Mouse (Mus musculus): ENCODE measurements around the gene Dnmt3b. TPM values are rescaled to one million over a fixed set of nuclear protein-coding genes. Genes with fewer than 3 reads are reported as not detected.

Dnmt3b gene
- polyA plus RNA-seq, 1 experiment from 2014 or later: 17.3 TPM

DNA sequence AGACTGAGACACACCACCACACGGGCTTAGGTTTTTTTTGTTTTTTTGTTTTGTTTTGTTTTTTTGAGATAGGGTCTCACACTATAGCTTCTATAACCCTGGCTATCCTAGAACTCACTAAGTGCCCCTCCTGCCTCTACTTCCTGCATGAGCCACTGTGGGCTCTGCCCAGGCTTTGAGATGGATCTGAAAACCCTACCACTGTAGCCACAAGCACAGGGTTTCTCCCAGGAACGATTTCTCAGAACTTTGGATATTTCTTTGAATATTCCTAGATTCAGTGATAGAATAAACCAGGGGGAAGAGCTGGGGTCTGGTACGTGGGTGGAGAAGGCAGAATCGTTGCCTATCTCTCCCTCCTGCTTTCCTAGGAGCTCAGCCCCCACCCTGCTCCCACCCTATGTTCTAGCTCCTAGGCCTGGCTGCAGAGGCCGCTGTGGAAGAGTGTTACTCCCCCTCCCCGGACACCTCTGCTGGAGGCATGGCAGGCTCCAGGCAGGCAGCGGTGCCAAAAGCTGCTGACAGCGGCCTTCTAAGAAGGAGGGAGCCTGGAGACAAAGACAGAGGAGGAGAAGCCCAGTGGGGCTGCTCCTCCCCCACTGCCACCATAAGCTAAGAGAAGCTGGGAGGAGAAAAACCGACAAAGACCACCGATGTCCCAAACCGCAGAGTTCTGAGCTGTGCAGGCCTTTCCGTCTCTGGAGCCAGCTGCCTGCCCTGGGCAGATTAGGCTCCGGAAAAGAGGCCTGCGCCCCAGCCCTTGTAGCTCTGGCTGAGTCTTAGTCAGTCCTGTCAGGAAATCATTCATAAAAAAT is 38.6 kb upstream of the Dnmt3b start:
- Histone ChIP-seq H3K4me2 (replicated peaks; ENCODE audit: low read depth, low read length) (no peak overlapping the region), H3K4me1 (ENCODE audit: insufficient read depth, low read length) (peaks cover 19% of the 10 kb centered on the region), H3K27me3 (ENCODE audit: insufficient read depth, low read length) (no peaks in the 10 kb centered on the region), H3K4me3 (ENCODE audit: low read length) (no peak overlapping the region), H3K9me3 (ENCODE audit: low read length) (no peaks in the 10 kb centered on the region), H3K36me3 (ENCODE audit: insufficient read depth, low read length) (no peaks in the 10 kb centered on the region), H3K9ac (replicated peaks; ENCODE audit: low read length) (peak overlapping the region; percentile 55), H3K27ac (ENCODE audit: low read length) (peak overlapping the region; percentile 67)
- peak; percentile 28 for ATAC-seq (ENCODE audit: low FRiP score, low TSS enrichment)
- WGBS: 19% methylated on average over 14 of the region's 14 CpGs

DNA sequence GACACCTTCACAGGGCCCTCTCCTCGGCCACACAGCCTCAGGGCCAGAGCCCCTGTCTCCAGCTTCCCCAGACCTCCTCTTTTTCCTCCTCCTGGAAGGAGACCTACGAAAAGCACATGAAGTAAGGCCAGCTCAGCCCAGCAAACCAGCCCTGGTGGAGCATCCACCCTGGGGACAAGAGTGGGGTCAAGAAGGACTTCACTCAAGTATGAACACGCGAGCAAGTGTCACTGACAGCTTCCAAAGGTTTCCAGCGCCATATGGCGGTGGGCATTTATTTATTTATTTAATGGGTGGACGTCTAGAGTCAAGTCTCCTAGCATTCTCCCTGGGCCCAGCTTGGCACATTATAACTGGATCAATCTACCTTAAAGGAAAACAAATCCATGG is 38.0 kb upstream of the Dnmt3b start:
- Histone ChIP-seq H3K4me2 (replicated peaks; ENCODE audit: low read depth, low read length) (no peak overlapping the region), H3K36me3 (ENCODE audit: insufficient read depth, low read length) (no peaks in the 10 kb centered on the region), H3K4me3 (ENCODE audit: low read length) (no peak overlapping the region), H3K27me3 (ENCODE audit: insufficient read depth, low read length) (no peaks in the 10 kb centered on the region), H3K27ac (ENCODE audit: low read length) (peak overlapping the region; percentile 67), H3K4me1 (ENCODE audit: insufficient read depth, low read length) (peaks cover 19% of the 10 kb centered on the region), H3K9ac (replicated peaks; ENCODE audit: low read length) (peak overlapping the region; percentile 55; the same call in 1 of the 2 replicates), H3K9me3 (ENCODE audit: low read length) (no peaks in the 10 kb centered on the region)
- WGBS: 67% methylated on average over 7 of the region's 7 CpGs
- no peak; the same call in 1 of the 2 replicates for ATAC-seq (ENCODE audit: low FRiP score, low TSS enrichment)

DNA sequence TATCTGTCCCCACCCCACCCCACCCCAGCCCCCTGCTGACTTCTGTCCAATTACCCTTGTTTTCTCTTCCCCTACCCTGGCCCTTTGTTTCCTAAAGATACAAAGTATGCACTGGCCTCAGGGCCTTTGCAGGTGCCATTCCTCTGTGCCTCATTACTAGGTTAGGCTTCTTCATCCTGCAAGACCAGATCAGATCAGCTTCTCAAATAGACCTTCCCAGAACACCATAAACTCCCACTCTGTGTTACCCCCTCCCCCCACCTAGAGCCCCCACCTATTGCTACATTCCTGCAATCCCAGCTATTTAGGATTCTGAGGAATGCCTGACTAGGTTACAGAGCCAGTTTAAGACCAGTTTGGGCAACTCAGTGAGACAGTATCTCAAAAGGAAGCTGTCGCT is 37.5 kb upstream of the Dnmt3b start:
- Histone ChIP-seq H3K36me3 (ENCODE audit: insufficient read depth, low read length) (no peaks in the 10 kb centered on the region), H3K4me2 (replicated peaks; ENCODE audit: low read depth, low read length) (no peak overlapping the region), H3K9me3 (ENCODE audit: low read length) (no peaks in the 10 kb centered on the region), H3K27me3 (ENCODE audit: insufficient read depth, low read length) (no peaks in the 10 kb centered on the region), H3K27ac (ENCODE audit: low read length) (no peak overlapping the region), H3K4me1 (ENCODE audit: insufficient read depth, low read length) (peaks cover 19% of the 10 kb centered on the region), H3K4me3 (ENCODE audit: low read length) (no peak overlapping the region), H3K9ac (replicated peaks; ENCODE audit: low read length) (no peak overlapping the region)
- ATAC-seq (ENCODE audit: low FRiP score, low TSS enrichment): no peak
- WGBS: 91% methylated on average over 1 of the region's 1 CpGs

DNA sequence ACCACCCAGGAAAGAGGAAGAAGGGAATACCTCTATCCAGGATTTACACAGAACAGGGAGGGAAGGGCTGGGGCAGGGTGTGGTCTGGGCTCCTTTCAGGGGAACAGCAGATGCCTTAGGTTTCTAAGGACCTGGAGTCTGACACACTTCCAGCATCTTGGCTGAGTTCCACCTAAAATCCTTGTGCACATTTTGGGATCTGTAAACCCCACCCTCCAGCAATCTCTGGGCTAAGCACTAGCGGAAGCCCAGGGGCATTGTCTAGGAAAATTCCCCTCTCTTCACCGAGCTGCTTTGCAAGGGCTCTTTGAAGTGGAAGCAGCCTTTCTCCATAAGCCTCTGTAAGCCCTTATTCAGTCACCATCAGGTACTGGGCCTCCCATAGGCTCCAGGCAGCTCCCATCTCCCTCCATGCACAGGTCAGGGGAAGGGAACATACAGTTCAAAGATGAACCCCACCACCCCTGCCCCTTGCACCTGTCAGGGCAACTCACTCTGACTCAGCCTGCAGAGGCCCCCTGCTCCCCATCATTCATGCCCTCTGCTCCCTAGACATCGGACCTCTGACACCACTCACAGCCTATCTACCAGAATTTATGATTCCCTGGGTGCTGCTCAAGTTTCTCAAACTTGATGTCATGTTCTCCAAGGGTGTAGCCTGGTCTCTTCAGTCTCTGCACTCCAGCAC is 36.5 kb upstream of the Dnmt3b start:
- H3K27ac ChIP-seq (ENCODE audit: low read length): no peak overlapping the region
- H3K9ac ChIP-seq (replicated peaks; ENCODE audit: low read length): no peak overlapping the region
- no peak for ATAC-seq (ENCODE audit: low FRiP score, low TSS enrichment)
- 34% methylated on average over 3 of the region's 3 CpGs for WGBS
- H3K27me3 ChIP-seq (ENCODE audit: insufficient read depth, low read length): no peaks in the 10 kb centered on the region
- no peaks in the 10 kb centered on the region for H3K9me3 ChIP-seq (ENCODE audit: low read length)
- H3K4me3 ChIP-seq (ENCODE audit: low read length): no peak overlapping the region
- H3K4me2 ChIP-seq (replicated peaks; ENCODE audit: low read depth, low read length): no peak overlapping the region
- peaks cover under 1% of the 10 kb centered on the region; the same call in 1 of the 2 replicates for H3K36me3 ChIP-seq (ENCODE audit: insufficient read depth, low read length)
- peaks cover 19% of the 10 kb centered on the region for H3K4me1 ChIP-seq (ENCODE audit: insufficient read depth, low read length)

DNA sequence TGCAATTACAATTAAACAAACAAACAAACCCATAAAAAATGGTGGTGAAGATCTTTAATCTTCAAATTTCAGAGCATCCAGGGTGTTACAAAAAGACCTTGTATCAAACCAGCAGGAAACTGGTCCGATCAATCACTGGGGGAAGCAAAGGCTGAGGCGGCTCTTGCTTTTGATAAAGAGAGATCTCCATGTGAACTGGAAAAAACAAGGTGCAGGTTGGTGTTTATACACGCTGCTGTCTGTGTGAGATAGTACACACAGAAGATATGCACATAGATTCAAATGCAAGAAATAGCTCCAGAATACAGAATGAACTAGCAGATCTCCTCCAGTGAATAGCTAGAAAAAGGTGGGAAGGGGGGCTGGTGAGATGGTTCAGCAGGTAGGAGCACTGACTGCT is 32.4 kb upstream of the Dnmt3b start:
- Histone ChIP-seq H3K4me2 (replicated peaks; ENCODE audit: low read depth, low read length) (no peak overlapping the region), H3K36me3 (ENCODE audit: insufficient read depth, low read length) (peaks cover 38% of the 10 kb centered on the region), H3K4me3 (ENCODE audit: low read length) (no peak overlapping the region), H3K9ac (replicated peaks; ENCODE audit: low read length) (no peak overlapping the region), H3K9me3 (ENCODE audit: low read length) (no peaks in the 10 kb centered on the region), H3K27ac (ENCODE audit: low read length) (no peak overlapping the region), H3K4me1 (ENCODE audit: insufficient read depth, low read length) (0 out of 2 replicates have a peak, but pooled peaks cover 5% of the 10 kb centered on the region), H3K27me3 (ENCODE audit: insufficient read depth, low read length) (no peaks in the 10 kb centered on the region)
- 93% methylated on average over 3 of the region's 3 CpGs for whole genome bisulfite sequencing
- no peak for ATAC-seq (ENCODE audit: low FRiP score, low TSS enrichment)

DNA sequence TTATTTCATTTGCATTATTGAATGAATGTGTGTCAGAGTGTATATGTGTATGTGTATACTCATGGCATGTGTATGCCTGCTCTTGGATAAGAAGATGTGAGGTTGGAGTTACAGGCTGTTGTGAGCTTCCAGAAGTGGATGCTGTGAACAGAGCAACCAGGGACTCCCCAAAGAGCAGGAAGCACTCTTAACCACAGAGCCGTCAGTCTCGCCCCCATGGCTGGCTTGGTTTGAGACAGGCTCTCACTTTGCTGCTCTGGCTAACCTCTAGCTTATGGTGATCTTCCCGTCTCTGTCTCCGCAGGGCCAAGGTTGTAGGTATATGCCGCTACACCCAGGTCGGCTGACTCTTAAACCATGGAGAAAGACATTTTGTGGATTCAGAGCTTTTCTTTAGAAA is 30.8 kb upstream of the Dnmt3b start:
- Histone ChIP-seq H3K27me3 (ENCODE audit: insufficient read depth, low read length) (no peaks in the 10 kb centered on the region), H3K36me3 (ENCODE audit: insufficient read depth, low read length) (peaks cover 53% of the 10 kb centered on the region), H3K4me2 (replicated peaks; ENCODE audit: low read depth, low read length) (no peak overlapping the region), H3K4me1 (ENCODE audit: insufficient read depth, low read length) (no peaks in the 10 kb centered on the region), H3K9me3 (ENCODE audit: low read length) (no peaks in the 10 kb centered on the region), H3K27ac (ENCODE audit: low read length) (no peak overlapping the region), H3K4me3 (ENCODE audit: low read length) (no peak overlapping the region), H3K9ac (replicated peaks; ENCODE audit: low read length) (no peak overlapping the region)
- no peak for ATAC-seq (ENCODE audit: low FRiP score, low TSS enrichment)
- 87% methylated on average over 6 of the region's 6 CpGs for WGBS

DNA sequence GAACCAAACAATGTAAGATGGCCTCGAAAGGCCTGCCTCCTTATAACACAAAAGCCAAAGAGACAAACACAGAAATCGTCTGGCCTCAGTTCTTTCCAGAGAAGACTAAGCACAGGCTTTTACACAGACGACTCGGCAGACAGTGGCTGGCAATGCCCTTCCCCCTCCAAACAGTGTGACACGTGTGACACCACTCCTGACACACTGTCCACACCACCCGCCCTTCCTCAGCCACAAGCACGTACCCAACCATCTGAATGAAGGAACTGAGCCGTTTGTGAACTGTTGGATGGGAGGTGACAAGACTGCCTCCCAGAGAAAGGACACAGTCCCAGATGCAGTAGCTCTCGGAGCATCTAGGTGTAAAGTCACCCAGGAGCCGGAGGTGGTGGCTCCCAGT is 30.4 kb upstream of the Dnmt3b start:
- Histone ChIP-seq H3K4me2 (replicated peaks; ENCODE audit: low read depth, low read length) (no peak overlapping the region), H3K9ac (replicated peaks; ENCODE audit: low read length) (no peak overlapping the region), H3K4me3 (ENCODE audit: low read length) (no peak overlapping the region), H3K36me3 (ENCODE audit: insufficient read depth, low read length) (peaks cover 57% of the 10 kb centered on the region), H3K4me1 (ENCODE audit: insufficient read depth, low read length) (no peaks in the 10 kb centered on the region), H3K27ac (ENCODE audit: low read length) (no peak overlapping the region), H3K9me3 (ENCODE audit: low read length) (no peaks in the 10 kb centered on the region), H3K27me3 (ENCODE audit: insufficient read depth, low read length) (no peaks in the 10 kb centered on the region)
- 78% methylated on average over 10 of the region's 10 CpGs for WGBS
- no peak for ATAC-seq (ENCODE audit: low FRiP score, low TSS enrichment)

DNA sequence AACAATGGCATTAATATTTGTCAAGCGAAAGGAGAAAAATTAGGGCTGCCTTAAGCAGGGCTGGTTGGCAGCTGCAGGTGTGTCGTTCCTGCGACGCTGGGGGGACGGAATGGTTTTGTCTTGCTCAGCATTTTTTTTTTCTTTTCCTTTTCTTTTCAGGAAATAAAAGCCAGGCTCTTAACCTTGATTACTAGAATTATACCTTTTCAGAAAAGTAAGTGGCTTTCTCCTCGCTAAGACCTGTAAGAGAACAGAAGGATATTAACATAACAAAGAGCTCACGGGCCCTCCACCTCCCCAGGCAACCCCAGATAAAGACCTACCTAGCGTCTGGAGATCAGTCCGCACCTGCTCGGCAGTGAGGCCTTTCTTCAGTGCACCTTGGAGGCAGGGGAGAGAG is 26.8 kb upstream of the Dnmt3b start:
- no peaks in the 10 kb centered on the region for H3K27me3 ChIP-seq (ENCODE audit: insufficient read depth, low read length)
- no peak overlapping the region for H3K27ac ChIP-seq (ENCODE audit: low read length)
- H3K4me2 ChIP-seq (replicated peaks; ENCODE audit: low read depth, low read length): no peak overlapping the region
- 64% methylated on average over 10 of the region's 10 CpGs for WGBS
- ATAC-seq (ENCODE audit: low FRiP score, low TSS enrichment): no peak
- H3K9ac ChIP-seq (replicated peaks; ENCODE audit: low read length): no peak overlapping the region
- no peak overlapping the region for H3K4me3 ChIP-seq (ENCODE audit: low read length)
- H3K4me1 ChIP-seq (ENCODE audit: insufficient read depth, low read length): no peaks in the 10 kb centered on the region
- H3K9me3 ChIP-seq (ENCODE audit: low read length): no peaks in the 10 kb centered on the region
- H3K36me3 ChIP-seq (ENCODE audit: insufficient read depth, low read length): peaks cover 77% of the 10 kb centered on the region

DNA sequence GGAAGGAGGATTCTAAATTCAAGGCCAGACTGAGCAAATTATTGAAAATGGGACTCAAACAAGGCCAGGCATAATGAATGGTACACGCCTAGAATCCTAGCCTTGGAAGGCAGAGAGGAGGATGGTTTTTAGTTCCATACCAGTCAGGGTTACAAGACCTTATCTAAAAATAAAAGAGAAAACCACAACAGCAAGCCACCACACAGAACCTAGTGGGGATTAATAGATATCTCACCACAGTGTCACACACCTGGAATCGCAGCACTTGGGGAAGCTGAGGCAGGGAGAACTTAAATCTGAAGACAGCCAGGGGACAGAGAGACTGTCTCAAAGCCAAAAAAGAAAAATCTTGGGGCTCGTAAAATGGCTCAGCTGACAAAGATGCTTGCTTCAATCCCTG is 18.3 kb upstream of the Dnmt3b start:
- Histone ChIP-seq H3K9ac (replicated peaks; ENCODE audit: low read length) (no peak overlapping the region), H3K36me3 (ENCODE audit: insufficient read depth, low read length) (peaks cover 25% of the 10 kb centered on the region), H3K27ac (ENCODE audit: low read length) (no peak overlapping the region), H3K27me3 (ENCODE audit: insufficient read depth, low read length) (no peaks in the 10 kb centered on the region), H3K4me2 (replicated peaks; ENCODE audit: low read depth, low read length) (no peak overlapping the region), H3K4me1 (ENCODE audit: insufficient read depth, low read length) (peaks cover 16% of the 10 kb centered on the region), H3K4me3 (ENCODE audit: low read length) (no peak overlapping the region), H3K9me3 (ENCODE audit: low read length) (no peaks in the 10 kb centered on the region)
- no peak for ATAC-seq (ENCODE audit: low FRiP score, low TSS enrichment)
- WGBS: 81% methylated on average over 3 of the region's 3 CpGs

Data from kidney, embryonic 16.5 days (tissue).